Mouse (Mus musculus): ENCODE measurements at regions not wholly inside any gene's neighbourhood (a gene's known extent, or its start where the extent isn't known, plus 50 kb on each side); places are given as distances from the start of the nearest gene placed in this dataset.
A peak's percentile ranks its signal among the peaks of the same experiment; 100 is the strongest.

DNA sequence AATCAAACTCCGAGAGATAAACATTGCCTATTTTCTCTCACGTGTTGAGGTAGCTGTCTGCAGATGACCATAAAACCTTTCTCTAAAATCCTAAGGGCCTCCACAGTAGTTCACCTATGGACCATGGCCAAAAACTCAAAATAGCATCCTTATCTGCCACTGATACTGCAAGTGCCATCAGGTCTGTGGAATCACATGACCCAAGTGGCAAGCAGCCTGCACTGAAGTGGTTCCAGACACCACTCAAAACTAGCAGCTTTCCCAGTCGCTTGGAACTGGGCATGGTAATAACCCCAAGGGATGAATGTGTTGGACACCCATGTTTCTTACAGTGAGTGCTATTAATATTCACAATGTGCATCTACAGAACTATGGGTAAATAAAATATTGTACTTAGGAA lies 182.0 kb downstream of the Tm2d1 start:
- Histone ChIP-seq H3K27ac (ENCODE audit: insufficient read depth, low read depth, low read length) (no peak overlapping the region), H3K4me1 (ENCODE audit: control insufficient read depth, insufficient read depth, low read length) (no peaks in the 10 kb centered on the region), H3K4me3 (ENCODE audit: insufficient read depth, low read depth, low read length) (no peak overlapping the region), H3K36me3 (ENCODE audit: control insufficient read depth, insufficient read depth, low read length) (no peaks in the 10 kb centered on the region), H3K27me3 (replicated peaks; ENCODE audit: control insufficient read depth, insufficient read depth, low read length) (no peaks in the 10 kb centered on the region)
- no peak for DNase-seq
- TF ChIP-seq CTCF (conservative IDR thresholded peaks at IDR 0.05; ENCODE audit: insufficient read depth, insufficient read length, low read depth, low read length), result no peak
- no peak for TF ChIP-seq POLR2A (IDR thresholded peaks at IDR 0.05; ENCODE audit: low read depth, low read length)
- 83% methylated on average over 3 of the region's 3 CpGs for WGBS

GRCm38 (mm10) chr4:98200701-98201100 lies 182.4 kb downstream of the Tm2d1 start:
- no peaks in the 10 kb centered on the region for H3K4me1 ChIP-seq (ENCODE audit: control insufficient read depth, insufficient read depth, low read length)
- no peaks in the 10 kb centered on the region for H3K27me3 ChIP-seq (replicated peaks; ENCODE audit: control insufficient read depth, insufficient read depth, low read length)
- no peak for DNase-seq
- WGBS, result 86% methylated on average over 1 of the region's 1 CpGs
- no peak overlapping the region for H3K27ac ChIP-seq (ENCODE audit: insufficient read depth, low read depth, low read length)
- H3K36me3 ChIP-seq (ENCODE audit: control insufficient read depth, insufficient read depth, low read length), result no peaks in the 10 kb centered on the region
- TF ChIP-seq CTCF (conservative IDR thresholded peaks at IDR 0.05; ENCODE audit: insufficient read depth, insufficient read length, low read depth, low read length), result no peak
- no peak for TF ChIP-seq POLR2A (IDR thresholded peaks at IDR 0.05; ENCODE audit: low read depth, low read length)
- H3K4me3 ChIP-seq (ENCODE audit: insufficient read depth, low read depth, low read length), result no peak overlapping the region

GRCm38 (mm10) chr4:98190318-98190717 lies 192.8 kb downstream of the Tm2d1 start:
- no peak for TF ChIP-seq CTCF (conservative IDR thresholded peaks at IDR 0.05; ENCODE audit: insufficient read depth, insufficient read length, low read depth, low read length)
- TF ChIP-seq POLR2A (IDR thresholded peaks at IDR 0.05; ENCODE audit: low read depth, low read length), result no peak
- Histone ChIP-seq H3K27ac (ENCODE audit: insufficient read depth, low read depth, low read length) (no peak overlapping the region), H3K4me1 (ENCODE audit: control insufficient read depth, insufficient read depth, low read length) (no peaks in the 10 kb centered on the region), H3K36me3 (ENCODE audit: control insufficient read depth, insufficient read depth, low read length) (no peaks in the 10 kb centered on the region), H3K27me3 (replicated peaks; ENCODE audit: control insufficient read depth, insufficient read depth, low read length) (no peaks in the 10 kb centered on the region), H3K4me3 (ENCODE audit: insufficient read depth, low read depth, low read length) (no peak overlapping the region)
- WGBS, result 86% methylated on average over 3 of the region's 3 CpGs
- DNase-seq, result no peak

- H3K27ac ChIP-seq (ENCODE audit: insufficient read depth, low read depth, low read length), result no peak overlapping the region
- 67% methylated on average over 1 of the region's 1 CpGs for WGBS
- H3K4me1 ChIP-seq (ENCODE audit: control insufficient read depth, insufficient read depth, low read length), result no peaks in the 10 kb centered on the region
- no peaks in the 10 kb centered on the region for H3K36me3 ChIP-seq (ENCODE audit: control insufficient read depth, insufficient read depth, low read length)
- no peaks in the 10 kb centered on the region for H3K27me3 ChIP-seq (replicated peaks; ENCODE audit: control insufficient read depth, insufficient read depth, low read length)
- TF ChIP-seq CTCF (conservative IDR thresholded peaks at IDR 0.05; ENCODE audit: insufficient read depth, insufficient read length, low read depth, low read length) (no peak), POLR2A (IDR thresholded peaks at IDR 0.05; ENCODE audit: low read depth, low read length) (no peak)
- no peak overlapping the region for H3K4me3 ChIP-seq (ENCODE audit: insufficient read depth, low read depth, low read length)
- no peak for DNase-seq
Measured at GRCm38 (mm10) chr4:98189894-98190293, 193.2 kb downstream of the Tm2d1 start.

DNA sequence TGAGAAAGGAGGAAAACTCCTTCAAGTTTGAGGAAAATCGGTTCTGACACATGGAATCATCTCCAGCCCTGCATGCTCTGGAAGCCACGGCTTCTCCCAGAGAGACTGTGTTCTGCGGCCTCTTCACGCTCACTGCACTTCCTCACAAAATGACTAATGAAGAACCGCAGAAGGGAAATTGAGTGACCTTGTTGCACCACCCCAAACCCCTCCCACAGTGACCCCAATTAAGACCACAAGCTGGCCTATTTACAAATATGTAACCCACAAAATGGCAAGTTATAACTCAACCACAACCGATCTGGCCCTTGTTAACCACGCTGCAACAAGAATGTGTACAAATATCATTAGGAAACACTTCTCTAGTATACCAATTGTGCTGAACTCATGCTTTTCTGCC lies 194.2 kb downstream of the Tm2d1 start:
- WGBS, result 48% methylated on average over 7 of the region's 7 CpGs
- H3K36me3 ChIP-seq (ENCODE audit: control insufficient read depth, insufficient read depth, low read length), result no peaks in the 10 kb centered on the region
- H3K4me1 ChIP-seq (ENCODE audit: control insufficient read depth, insufficient read depth, low read length), result no peaks in the 10 kb centered on the region
- H3K4me3 ChIP-seq (ENCODE audit: insufficient read depth, low read depth, low read length), result no peak overlapping the region
- TF ChIP-seq POLR2A (IDR thresholded peaks at IDR 0.05; ENCODE audit: low read depth, low read length) (no peak), CTCF (conservative IDR thresholded peaks at IDR 0.05; ENCODE audit: insufficient read depth, insufficient read length, low read depth, low read length) (no peak)
- peak; percentile 61 for DNase-seq
- no peaks in the 10 kb centered on the region for H3K27me3 ChIP-seq (replicated peaks; ENCODE audit: control insufficient read depth, insufficient read depth, low read length)
- H3K27ac ChIP-seq (ENCODE audit: insufficient read depth, low read depth, low read length), result no peak overlapping the region

- no peak overlapping the region for H3K27ac ChIP-seq (ENCODE audit: insufficient read depth, low read depth, low read length)
- no peak overlapping the region for H3K4me3 ChIP-seq (ENCODE audit: insufficient read depth, low read depth, low read length)
- no peaks in the 10 kb centered on the region for H3K36me3 ChIP-seq (ENCODE audit: control insufficient read depth, insufficient read depth, low read length)
- no peak for DNase-seq
- no peaks in the 10 kb centered on the region for H3K4me1 ChIP-seq (ENCODE audit: control insufficient read depth, insufficient read depth, low read length)
- 99% methylated on average over 2 of the region's 2 CpGs for WGBS
- H3K27me3 ChIP-seq (replicated peaks; ENCODE audit: control insufficient read depth, insufficient read depth, low read length), result no peaks in the 10 kb centered on the region
- TF ChIP-seq CTCF (conservative IDR thresholded peaks at IDR 0.05; ENCODE audit: insufficient read depth, insufficient read length, low read depth, low read length) (no peak), POLR2A (IDR thresholded peaks at IDR 0.05; ENCODE audit: low read depth, low read length) (no peak)
Measured at GRCm38 (mm10) chr4:98187038-98187437, 196.1 kb downstream of the Tm2d1 start.

DNA sequence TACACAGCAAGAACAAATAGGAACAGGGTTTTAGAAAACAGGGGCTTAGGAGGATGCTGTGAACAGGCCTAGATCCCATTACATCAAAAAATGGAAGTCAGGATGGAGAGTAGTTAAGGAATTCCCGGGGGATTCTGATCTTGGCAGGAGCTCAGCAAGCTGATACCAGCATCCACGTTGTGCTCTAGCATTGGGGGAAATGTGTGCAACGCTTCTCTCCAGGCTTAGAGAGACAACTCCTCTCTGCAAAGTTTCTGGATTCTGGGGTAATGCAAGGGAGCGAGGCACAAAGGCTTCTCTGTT lies 201.1 kb downstream of the Tm2d1 start:
- Histone ChIP-seq H3K36me3 (ENCODE audit: control insufficient read depth, insufficient read depth, low read length) (no peaks in the 10 kb centered on the region), H3K27me3 (replicated peaks; ENCODE audit: control insufficient read depth, insufficient read depth, low read length) (no peaks in the 10 kb centered on the region), H3K27ac (ENCODE audit: insufficient read depth, low read depth, low read length) (no peak overlapping the region), H3K4me1 (ENCODE audit: control insufficient read depth, insufficient read depth, low read length) (no peaks in the 10 kb centered on the region), H3K4me3 (ENCODE audit: insufficient read depth, low read depth, low read length) (no peak overlapping the region)
- TF ChIP-seq CTCF (conservative IDR thresholded peaks at IDR 0.05; ENCODE audit: insufficient read depth, insufficient read length, low read depth, low read length) (no peak), POLR2A (IDR thresholded peaks at IDR 0.05; ENCODE audit: low read depth, low read length) (no peak)
- 40% methylated on average over 4 of the region's 4 CpGs for WGBS
- peak; percentile 41 for DNase-seq

Measured in kidney, adult 2 months (tissue).